Mouse (Mus musculus): ENCODE data around the gene Rrnad1.

DNA sequence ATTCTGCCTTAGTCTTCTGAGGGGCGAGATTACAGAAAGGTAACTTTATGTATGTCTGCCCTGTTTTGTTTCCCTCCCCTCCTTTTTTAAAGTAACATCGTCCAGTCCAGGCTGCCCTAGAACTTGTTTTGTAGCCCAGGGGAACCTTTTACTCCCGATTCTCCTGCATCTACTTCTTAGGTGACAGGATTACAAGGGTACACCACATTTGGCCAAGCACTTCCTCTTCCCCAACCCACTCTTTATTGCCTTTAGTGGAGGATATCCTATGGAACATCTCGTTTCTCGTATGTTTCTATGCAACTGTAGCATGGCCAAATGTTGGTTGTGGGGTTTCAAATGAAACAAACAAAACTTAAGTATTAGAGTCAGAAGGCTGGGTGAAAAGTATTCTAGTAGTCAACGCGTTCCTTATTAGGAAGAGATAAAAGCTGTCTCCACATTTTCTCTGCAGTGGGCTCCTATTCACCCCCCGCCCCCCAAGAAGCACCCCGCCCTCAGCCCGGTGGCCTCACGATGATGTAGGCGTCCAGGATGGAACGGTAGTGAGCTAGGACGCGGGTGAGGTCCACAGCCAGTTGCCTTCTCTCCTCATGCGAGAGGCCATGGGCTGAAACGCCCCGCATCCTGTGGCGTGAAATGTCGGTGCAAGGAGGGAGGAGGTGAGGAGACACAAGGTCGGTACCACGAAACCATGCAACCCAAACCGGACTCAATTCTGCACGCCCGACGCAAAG lies 1.0 kb downstream of the Rrnad1 start:
- no peak for TF ChIP-seq TAL1 (IDR thresholded peaks at IDR 0.05; ENCODE audit: low read length)
- TF ChIP-seq GATA1 (IDR thresholded peaks at IDR 0.05; ENCODE audit: low read length): no peak

All from erythroblast, embryonic 14.5 days (primary cell).